Mouse (Mus musculus): ENCODE data around the gene Opn3. TPM values are rescaled to one million over a fixed set of nuclear protein-coding genes. Genes with fewer than 3 reads are reported as not detected.

The Opn3 gene
- polyA plus RNA-seq (2015; fragmentation: Nextera tagmentation; extraction: Ambion mirVana), result 10.3 and 10.5 TPM in 2 replicates

GRCm38 (mm10) chr1:175692246-175692996, at the start of gene Opn3, which contains the start of gene Chml:
Opn3 (minus strand) TSS chr1:175692776.
Chml (minus strand) TSS chr1:175692901.
- H3K9ac ChIP-seq (ENCODE audit: low read depth, low read length), result peak within 1 kb of the TSS; percentile 80
- peaks cover 14% of the 10 kb centered on the region for H3K4me1 ChIP-seq (replicated peaks; ENCODE audit: insufficient read depth, low read length)
- no peaks in the 10 kb centered on the region for H3K36me3 ChIP-seq (ENCODE audit: insufficient read depth, low read length)
- no peak for TF ChIP-seq CTCF (IDR thresholded peaks at IDR 0.05; ENCODE audit: low read depth)
- peak; percentile 99 for DNase-seq (ENCODE audit: low spot score)
- peak within 1 kb of the TSS; percentile 90 for H3K27ac ChIP-seq
- peak within 1 kb of the TSS; percentile 96 for H3K4me2 ChIP-seq (ENCODE audit: low read length)
- H3K4me3 ChIP-seq (replicated peaks; ENCODE audit: low read depth, low read length), result peak within 1 kb of the TSS; percentile 80
- no peaks in the 10 kb centered on the region for H3K9me3 ChIP-seq (replicated peaks; ENCODE audit: low read length)
- H3K27me3 ChIP-seq (ENCODE audit: insufficient read depth, low read length), result no peaks in the 10 kb centered on the region
- peak; percentile 99 for ATAC-seq (replicated peaks; ENCODE audit: low FRiP score, low read depth)
- under 1% methylated on average over 45 of the region's 73 CpGs for WGBS

GRCm38 (mm10) chr1:175725771-175726170, 33.2 kb upstream of the Opn3 start:
- Histone ChIP-seq H3K4me2 (ENCODE audit: low read length) (no peak overlapping the region), H3K9ac (ENCODE audit: low read depth, low read length) (no peak overlapping the region), H3K36me3 (ENCODE audit: insufficient read depth, low read length) (no peaks in the 10 kb centered on the region), H3K9me3 (replicated peaks; ENCODE audit: low read length) (no peaks in the 10 kb centered on the region), H3K27ac (no peak overlapping the region), H3K4me1 (replicated peaks; ENCODE audit: insufficient read depth, low read length) (no peaks in the 10 kb centered on the region), H3K4me3 (replicated peaks; ENCODE audit: low read depth, low read length) (no peak overlapping the region), H3K27me3 (ENCODE audit: insufficient read depth, low read length) (no peaks in the 10 kb centered on the region)
- ATAC-seq (replicated peaks; ENCODE audit: low FRiP score, low read depth), result no peak
- DNase-seq (ENCODE audit: low spot score), result no peak
- no peak for TF ChIP-seq CTCF (IDR thresholded peaks at IDR 0.05; ENCODE audit: low read depth)
- WGBS, result 30% methylated on average over 7 of the region's 7 CpGs

- Histone ChIP-seq H3K36me3 (ENCODE audit: insufficient read depth, low read length) (no peaks in the 10 kb centered on the region), H3K27ac (no peak overlapping the region), H3K4me3 (replicated peaks; ENCODE audit: low read depth, low read length) (no peak overlapping the region), H3K9me3 (replicated peaks; ENCODE audit: low read length) (no peaks in the 10 kb centered on the region), H3K4me2 (ENCODE audit: low read length) (no peak overlapping the region), H3K4me1 (replicated peaks; ENCODE audit: insufficient read depth, low read length) (no peaks in the 10 kb centered on the region), H3K27me3 (ENCODE audit: insufficient read depth, low read length) (no peaks in the 10 kb centered on the region), H3K9ac (ENCODE audit: low read depth, low read length) (no peak overlapping the region)
- DNase-seq (ENCODE audit: low spot score) (no peak), ATAC-seq (replicated peaks; ENCODE audit: low FRiP score, low read depth) (no peak)
- no peak for TF ChIP-seq CTCF (IDR thresholded peaks at IDR 0.05; ENCODE audit: low read depth)
- WGBS, result 88% methylated on average over 9 of the region's 9 CpGs
Observed at GRCm38 (mm10) chr1:175716832-175717231, 24.3 kb upstream of the Opn3 start.

GRCm38 (mm10) chr1:175712338-175712909, 19.8 kb upstream of the Opn3 start:
- no peaks in the 10 kb centered on the region for H3K27me3 ChIP-seq (ENCODE audit: insufficient read depth, low read length)
- 71% methylated on average over 11 of the region's 11 CpGs for WGBS

GRCm38 (mm10) chr1:175708013-175708412, 15.4 kb upstream of the Opn3 start:
- no peaks in the 10 kb centered on the region for H3K27me3 ChIP-seq (ENCODE audit: insufficient read depth, low read length)
- H3K27ac ChIP-seq, result no peak overlapping the region
- H3K4me3 ChIP-seq (replicated peaks; ENCODE audit: low read depth, low read length), result no peak overlapping the region
- no peak for TF ChIP-seq CTCF (IDR thresholded peaks at IDR 0.05; ENCODE audit: low read depth)
- DNase-seq (ENCODE audit: low spot score) (no peak), ATAC-seq (replicated peaks; ENCODE audit: low FRiP score, low read depth) (no peak)
- H3K4me2 ChIP-seq (ENCODE audit: low read length), result no peak overlapping the region
- H3K9ac ChIP-seq (ENCODE audit: low read depth, low read length), result no peak overlapping the region
- no peaks in the 10 kb centered on the region for H3K36me3 ChIP-seq (ENCODE audit: insufficient read depth, low read length)
- H3K9me3 ChIP-seq (replicated peaks; ENCODE audit: low read length), result no peaks in the 10 kb centered on the region
- no peaks in the 10 kb centered on the region for H3K4me1 ChIP-seq (replicated peaks; ENCODE audit: insufficient read depth, low read length)

More at GRCm38 (mm10) chr1:175712338-175712909, 19.8 kb upstream of the Opn3 start:
- ATAC-seq (replicated peaks; ENCODE audit: low FRiP score, low read depth) (no peak), DNase-seq (ENCODE audit: low spot score) (peak; percentile 23)
- Histone ChIP-seq H3K27ac (no peak overlapping the region), H3K9me3 (replicated peaks; ENCODE audit: low read length) (no peaks in the 10 kb centered on the region), H3K9ac (ENCODE audit: low read depth, low read length) (no peak overlapping the region), H3K4me1 (replicated peaks; ENCODE audit: insufficient read depth, low read length) (no peaks in the 10 kb centered on the region), H3K4me3 (replicated peaks; ENCODE audit: low read depth, low read length) (no peak overlapping the region), H3K36me3 (ENCODE audit: insufficient read depth, low read length) (no peaks in the 10 kb centered on the region), H3K4me2 (ENCODE audit: low read length) (no peak overlapping the region)
- TF ChIP-seq CTCF (IDR thresholded peaks at IDR 0.05; ENCODE audit: low read depth), result no peak

- WGBS, result 41% methylated on average over 5 of the region's 5 CpGs
Observed at GRCm38 (mm10) chr1:175707599-175707998, 15.0 kb upstream of the Opn3 start.

More at GRCm38 (mm10) chr1:175707599-175707998, 15.0 kb upstream of the Opn3 start:
- TF ChIP-seq CTCF (IDR thresholded peaks at IDR 0.05; ENCODE audit: low read depth), result no peak
- Histone ChIP-seq H3K27me3 (ENCODE audit: insufficient read depth, low read length) (no peaks in the 10 kb centered on the region), H3K27ac (no peak overlapping the region), H3K36me3 (ENCODE audit: insufficient read depth, low read length) (no peaks in the 10 kb centered on the region), H3K4me1 (replicated peaks; ENCODE audit: insufficient read depth, low read length) (no peaks in the 10 kb centered on the region), H3K9ac (ENCODE audit: low read depth, low read length) (no peak overlapping the region), H3K4me3 (replicated peaks; ENCODE audit: low read depth, low read length) (no peak overlapping the region), H3K9me3 (replicated peaks; ENCODE audit: low read length) (no peaks in the 10 kb centered on the region), H3K4me2 (ENCODE audit: low read length) (no peak overlapping the region)
- ATAC-seq (replicated peaks; ENCODE audit: low FRiP score, low read depth) (no peak), DNase-seq (ENCODE audit: low spot score) (no peak)
